Mouse (Mus musculus) stomach, embryonic 15.5 days (tissue): ENCODE measurements around the gene Eif5a. TPM values are rescaled to one million over a fixed set of nuclear protein-coding genes. Genes with fewer than 3 reads are reported as not detected.
A peak's percentile ranks its signal among the peaks of the same experiment; 100 is the strongest.
"Not testable (repeated sequence)": the region's sequence is repeated elsewhere in the genome, so short reads cannot be mapped to it uniquely, and the experiment has no call there.

Experiments used
- ATAC-seq: fragments of 200-750 bp; cut with Nextera tagmentation; 2 replicates; pipeline ENCODE4 v1.8.0; 2017; ENCODE audit warnings: low read depth, moderate number of reproducible peaks, moderate TSS enrichment; ENCODE audit not compliant: insufficient read depth, low FRiP score
- H3K27ac ChIP-seq: fragments of 300-500 bp; sonication (generic); 2 replicates; pipeline ENCODE4 v1.5.1; 2015; ENCODE audit warnings: mild to moderate bottlenecking, inconsistent platforms
- H3K27me3 ChIP-seq: fragments of 300-500 bp; sonication (generic); replicated peaks from 2 replicates; pipeline ENCODE4 v1.6.1; 2015; ENCODE audit warnings: inconsistent platforms
- H3K36me3 ChIP-seq: fragments of 300-500 bp; sonication (generic); 2 replicates; pipeline ENCODE4 v1.6.1; 2015; ENCODE audit warnings: inconsistent platforms
- H3K4me1 ChIP-seq: fragments of 300-500 bp; sonication (generic); 2 replicates; pipeline ENCODE4 v1.6.1; 2015; ENCODE audit warnings: inconsistent platforms
- H3K4me2 ChIP-seq: fragments of 300-500 bp; sonication (generic); 2 replicates; pipeline ENCODE4 v1.6.1; 2015; ENCODE audit warnings: mild to moderate bottlenecking, inconsistent platforms
- H3K4me3 ChIP-seq: fragments of 300-500 bp; sonication (generic); replicated peaks from 2 replicates; pipeline ENCODE4 v1.5.1; 2015; ENCODE audit warnings: inconsistent platforms
- H3K9ac ChIP-seq: fragments of 300-500 bp; sonication (generic); 2 replicates; pipeline ENCODE4 v1.6.1; 2015; ENCODE audit warnings: inconsistent platforms
- H3K9me3 ChIP-seq: fragments of 300-500 bp; sonication (generic); 2 replicates; pipeline ENCODE4 v1.6.1; 2016; ENCODE audit warnings: inconsistent platforms
- WGBS: fragments of 180-500 bp; shearing (Covaris S2); methylation state at CpG from one replicate; pipeline ENCODE4 v1.1.7; 2015; 5-methylcytosine and 5-hydroxymethylcytosine counted together
- polyA plus RNA-seq: library from polyadenylated mRNA; unstranded; fragments of >200 nt; fragmentation: Nextera tagmentation; extraction: Ambion mirVana; gene quantifications from 2 replicates; pipeline ENCODE4 v1.2.1, GENCODE M21; 2015

Gene Eif5a
- polyA plus RNA-seq, 1 experiment from 2014 or later = 1,597 TPM

- H3K27me3 ChIP-seq = 0 out of 2 replicates have a peak, but pooled peaks cover 3% of the 10 kb centered on the region
- no peak overlapping the region for H3K4me2 ChIP-seq
- H3K9me3 ChIP-seq = no peaks in the 10 kb centered on the region
- peaks cover 32% of the 10 kb centered on the region for H3K4me1 ChIP-seq
- H3K36me3 ChIP-seq = no peaks in the 10 kb centered on the region
- H3K9ac ChIP-seq = no peak overlapping the region
- ATAC-seq = no peak
- no peak overlapping the region for H3K27ac ChIP-seq
- 30% methylated on average over 3 of the region's 3 CpGs for WGBS
- H3K4me3 ChIP-seq = no peak overlapping the region
Observed at GRCm38 (mm10) chr11:69932254-69932653, 10.5 kb upstream of the Eif5a start.

GRCm38 (mm10) chr11:69931769-69932168 lies 10.0 kb upstream of the Eif5a start:
- no peak overlapping the region for H3K27ac ChIP-seq

GRCm38 (mm10) chr11:69930967-69931537 lies 9.3 kb upstream of the Eif5a start:
- WGBS = 55% methylated on average over 3 of the region's 3 CpGs
- Histone ChIP-seq H3K9me3 (no peaks in the 10 kb centered on the region), H3K4me2 (no peak overlapping the region), H3K27me3 (0 out of 2 replicates have a peak, but pooled peaks cover 3% of the 10 kb centered on the region), H3K36me3 (no peaks in the 10 kb centered on the region), H3K27ac (no peak overlapping the region; the same call in 1 of the 2 replicates), H3K4me3 (no peak overlapping the region), H3K9ac (no peak overlapping the region), H3K4me1 (peaks cover 20% of the 10 kb centered on the region)
- no peak for ATAC-seq

More at GRCm38 (mm10) chr11:69931769-69932168, 10.0 kb upstream of the Eif5a start:
- peaks cover 27% of the 10 kb centered on the region for H3K4me1 ChIP-seq
- WGBS = 66% methylated on average over 8 of the region's 8 CpGs
- no peak overlapping the region for H3K9ac ChIP-seq
- H3K4me3 ChIP-seq = no peak overlapping the region
- no peaks in the 10 kb centered on the region for H3K9me3 ChIP-seq
- 0 out of 2 replicates have a peak, but pooled peaks cover 3% of the 10 kb centered on the region for H3K27me3 ChIP-seq
- H3K36me3 ChIP-seq = no peaks in the 10 kb centered on the region
- no peak overlapping the region for H3K4me2 ChIP-seq
- no peak for ATAC-seq

- H3K36me3 ChIP-seq, ATAC-seq, H3K4me2 ChIP-seq, H3K9me3 ChIP-seq, H3K27ac ChIP-seq, H3K9ac ChIP-seq, H3K27me3 ChIP-seq, H3K4me3 ChIP-seq: not testable (repeated sequence)
- WGBS = 81% methylated on average over 8 of the region's 8 CpGs
- peaks cover 12% of the 10 kb centered on the region for H3K4me1 ChIP-seq
Observed at GRCm38 (mm10) chr11:69930176-69930575, 8.4 kb upstream of the Eif5a start.

- no peak overlapping the region for H3K4me2 ChIP-seq
- ATAC-seq = no peak
- H3K4me3 ChIP-seq = no peak overlapping the region
- peaks cover 9% of the 10 kb centered on the region; the same call in 1 of the 2 replicates for H3K4me1 ChIP-seq
- H3K9me3 ChIP-seq = no peaks in the 10 kb centered on the region
- H3K27me3 ChIP-seq = no peaks in the 10 kb centered on the region
- no peak overlapping the region for H3K9ac ChIP-seq
- H3K27ac ChIP-seq = no peak overlapping the region
- H3K36me3 ChIP-seq = no peaks in the 10 kb centered on the region
- 44% methylated on average over 4 of the region's 4 CpGs for WGBS
Observed at GRCm38 (mm10) chr11:69929712-69930111, 8.0 kb upstream of the Eif5a start.

GRCm38 (mm10) chr11:69927501-69927900 lies 5.7 kb upstream of the Eif5a start:
- no peak overlapping the region for H3K4me2 ChIP-seq
- 95% methylated on average over 2 of the region's 2 CpGs for WGBS
- ATAC-seq = no peak
- H3K36me3 ChIP-seq = no peaks in the 10 kb centered on the region
- H3K4me1 ChIP-seq = 0 out of 2 replicates have a peak, but pooled peaks cover 3% of the 10 kb centered on the region
- H3K9me3 ChIP-seq = no peaks in the 10 kb centered on the region
- H3K4me3 ChIP-seq = no peak overlapping the region
- no peaks in the 10 kb centered on the region for H3K27me3 ChIP-seq
- no peak overlapping the region for H3K27ac ChIP-seq
- H3K9ac ChIP-seq = no peak overlapping the region

- ATAC-seq = no peak
- WGBS = 63% methylated on average over 3 of the region's 3 CpGs
- H3K4me2 ChIP-seq = peak overlapping the region; percentile 65; the same call in 1 of the 2 replicates
- H3K9ac ChIP-seq = no peak overlapping the region
- peaks cover 9% of the 10 kb centered on the region for H3K36me3 ChIP-seq
- peak overlapping the region; percentile 99; the same call in 1 of the 2 replicates for H3K27ac ChIP-seq
- H3K27me3 ChIP-seq = no peaks in the 10 kb centered on the region
- H3K4me1 ChIP-seq = peaks cover 13% of the 10 kb centered on the region; the same call in 1 of the 2 replicates
- no peaks in the 10 kb centered on the region for H3K9me3 ChIP-seq
- H3K4me3 ChIP-seq = no peak overlapping the region
Observed at GRCm38 (mm10) chr11:69922796-69923195, 1.0 kb upstream of the Eif5a start.

- Histone ChIP-seq H3K4me1 (peaks cover 13% of the 10 kb centered on the region; the same call in 1 of the 2 replicates), H3K27ac (peak overlapping the region; percentile 99), H3K27me3 (no peaks in the 10 kb centered on the region), H3K9me3 (no peaks in the 10 kb centered on the region), H3K4me3 (peak overlapping the region; percentile 91), H3K36me3 (peaks cover 15% of the 10 kb centered on the region), H3K9ac (peak overlapping the region; percentile 56; the same call in 1 of the 2 replicates), H3K4me2 (peak overlapping the region; percentile 65)
- WGBS = 2% methylated on average over 12 of the region's 12 CpGs
- ATAC-seq = no peak
Observed at GRCm38 (mm10) chr11:69922012-69922756, 426 bp upstream of the Eif5a start.

- Histone ChIP-seq H3K4me3 (peak overlapping the region; percentile 91), H3K27ac (peak overlapping the region; percentile 97), H3K4me2 (peak overlapping the region; percentile 85), H3K4me1 (peaks cover 22% of the 10 kb centered on the region), H3K9me3 (no peaks in the 10 kb centered on the region), H3K36me3 (peaks cover 28% of the 10 kb centered on the region), H3K27me3 (no peaks in the 10 kb centered on the region), H3K9ac (peak overlapping the region; percentile 93)
- WGBS = under 1% methylated on average over 56 of the region's 65 CpGs
- ATAC-seq = no peak
Observed at GRCm38 (mm10) chr11:69920266-69921031, 1.3 kb downstream of the Eif5a start.

GRCm38 (mm10) chr11:69919661-69920265 lies 2.0 kb downstream of the Eif5a start:
- Histone ChIP-seq H3K4me1 (peaks cover 28% of the 10 kb centered on the region), H3K27ac (peak overlapping the region; percentile 97), H3K36me3 (peaks cover 32% of the 10 kb centered on the region), H3K4me3 (peak overlapping the region; percentile 91), H3K4me2 (peak overlapping the region; percentile 85), H3K27me3 (no peaks in the 10 kb centered on the region), H3K9me3 (no peaks in the 10 kb centered on the region), H3K9ac (peak overlapping the region; percentile 93)
- 1% methylated on average over 17 of the region's 17 CpGs for WGBS
- ATAC-seq = no peak

- H3K9me3 ChIP-seq = no peaks in the 10 kb centered on the region
- H3K4me1 ChIP-seq = peaks cover 28% of the 10 kb centered on the region
- H3K4me2 ChIP-seq = peak overlapping the region; percentile 85
- peak overlapping the region; percentile 97; the same call in 1 of the 2 replicates for H3K27ac ChIP-seq
- WGBS = 81% methylated on average over 9 of the region's 9 CpGs
- peak overlapping the region; percentile 91 for H3K4me3 ChIP-seq
- ATAC-seq = no peak
- H3K9ac ChIP-seq = no peak overlapping the region
- peaks cover 32% of the 10 kb centered on the region for H3K36me3 ChIP-seq
- H3K27me3 ChIP-seq = no peaks in the 10 kb centered on the region
Observed at GRCm38 (mm10) chr11:69919053-69919452, 2.7 kb downstream of the Eif5a start.
